Mouse (Mus musculus): ENCODE measurements around the gene Hif1an. TPM values are rescaled to one million over a fixed set of nuclear protein-coding genes. Genes with fewer than 3 reads are reported as not detected.

Hif1an gene
- 74.5 TPM for total RNA-seq (2023)

DNA sequence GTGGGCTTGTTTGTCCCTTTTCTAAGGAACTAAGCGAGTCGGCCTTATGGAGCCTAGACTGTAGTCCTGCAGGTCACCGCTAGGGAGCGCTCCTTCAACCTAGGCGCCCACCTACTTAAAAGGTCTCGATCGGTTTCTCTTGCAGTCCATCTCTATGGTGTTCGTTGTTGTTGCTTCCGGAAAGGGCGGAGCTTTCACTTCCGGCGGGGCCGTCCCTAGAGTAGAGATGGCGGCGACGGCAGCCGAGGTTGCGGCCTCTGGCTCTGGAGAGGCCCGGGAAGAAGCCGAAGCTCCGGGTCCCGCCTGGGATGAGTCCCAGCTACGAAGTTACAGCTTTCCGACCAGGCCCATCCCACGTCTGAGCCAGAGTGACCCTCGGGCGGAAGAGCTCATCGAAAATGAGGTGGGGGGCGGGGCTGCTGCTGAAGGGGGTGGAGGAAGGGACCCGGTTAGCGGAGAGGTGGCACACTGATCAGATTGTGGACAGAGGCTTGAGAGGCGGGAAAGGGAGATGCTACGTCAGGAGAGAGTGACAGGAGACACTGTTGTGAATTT is at the start of gene Hif1an:
Hif1an (plus strand) TSS at position 199 of the 555 bp plus-strand sequence.

DNA sequence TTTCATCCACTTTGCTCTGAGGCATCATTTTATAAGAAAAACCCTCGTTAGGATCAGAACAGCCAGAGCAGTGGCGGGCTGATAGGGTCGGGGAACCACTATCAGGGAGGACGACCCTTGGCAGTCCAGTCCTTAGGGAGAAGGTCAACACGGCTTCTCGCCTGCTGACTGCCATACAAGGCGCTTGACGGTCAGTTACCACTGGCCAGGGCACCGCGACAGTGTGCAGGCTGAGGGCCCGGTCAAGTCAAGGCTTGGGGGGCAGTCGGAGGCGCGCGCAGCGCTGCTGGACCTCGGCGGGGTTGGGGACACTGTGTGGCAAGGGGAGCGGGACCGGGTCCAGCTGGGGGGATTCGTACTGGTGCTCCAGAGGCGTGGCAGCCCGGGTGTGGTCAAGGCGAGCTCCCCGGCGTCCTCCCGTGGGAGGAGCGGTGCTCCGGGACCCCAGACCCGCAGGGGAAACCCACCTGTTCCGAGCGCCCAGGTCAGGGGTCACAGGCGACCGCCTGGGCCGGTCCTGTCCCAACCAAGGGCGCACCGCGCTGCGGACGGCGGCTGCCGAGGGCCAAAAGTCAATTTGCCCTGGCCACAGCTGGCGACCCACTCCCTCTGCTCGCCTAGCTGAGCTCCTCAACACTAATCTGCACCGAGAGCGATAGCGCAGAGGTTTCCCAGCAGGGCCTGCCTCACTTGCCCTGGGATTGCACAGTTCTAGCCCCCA is 17.2 kb upstream of the Hif1an start, which contains the start of gene Sec31b:
Sec31b (minus strand) TSS at position 544 of the 721 bp plus-strand sequence.

DNA sequence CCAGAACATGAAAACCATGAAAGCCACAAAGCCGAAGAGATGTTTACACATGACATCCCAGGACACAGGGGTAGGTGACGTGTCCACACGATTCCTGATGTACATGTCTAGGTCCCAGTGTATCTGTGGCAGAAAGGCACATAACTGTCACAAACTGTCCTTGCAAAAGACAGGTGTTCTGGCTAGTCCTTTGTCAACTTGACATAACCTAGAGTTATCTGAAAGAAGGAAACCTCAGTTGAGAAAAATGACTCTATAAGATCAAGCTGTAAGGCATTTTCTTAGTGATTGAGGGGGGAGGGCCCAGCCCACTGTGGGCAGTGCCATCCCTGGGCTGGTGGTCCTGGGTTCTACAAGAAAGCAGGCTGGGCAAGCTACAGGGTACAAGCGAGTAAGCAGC is 9.9 kb upstream of the Hif1an start, which contains the start of gene Gm20538:
Gm20538 (minus strand) TSS at position 101 of the 400 bp plus-strand sequence.

GRCm38 (mm10) chr19:44554861-44555590 is 7.6 kb upstream of the Hif1an start, which contains the start of gene Ndufb8:
Gene Ndufb8 (minus strand): TSS chr19:44555440.

Other genes starting within 250 kb of the Hif1an start
- gene Scd4, start 229.8 kb upstream of the Hif1an start, total RNA-seq (2023), result 0.18 TPM
- gene Scd1, start 155.0 kb upstream of the Hif1an start, total RNA-seq (2023), result 55.1 TPM
- not detected for gene Wnt8b, start 69.4 kb upstream of the Hif1an start, total RNA-seq (2023)
- 4.2 TPM for gene Sec31b, start 17.0 kb upstream of the Hif1an start, total RNA-seq (2023)
- not detected for gene Gm20538, start 10.0 kb upstream of the Hif1an start, total RNA-seq (2023)
- gene Ndufb8, start 7.4 kb upstream of the Hif1an start, total RNA-seq (2023), result 103 TPM
- not detected for gene Pax2, start 193.2 kb downstream of the Hif1an start, total RNA-seq (2023)

Measured in CD4-positive naive resting alpha-beta T cell, adult 76 days (primary cell).